Mouse (Mus musculus) thymus, adult 2 months (tissue): ENCODE results near the gene Cradd. TPM values are rescaled to one million over a fixed set of nuclear protein-coding genes. Genes with fewer than 3 reads are reported as not detected.

Experiments
- DNase-seq: peaks from one replicate; pipeline ENCODE4 v3.0.0; 2021
- H3K27ac ChIP-seq: fragments of 200-500 bp; 2 replicates; pipeline ENCODE4 v1.5.1; 2012; ENCODE audit warnings: low read length, control low read depth; ENCODE audit not compliant: control insufficient read depth, insufficient read depth
- H3K27me3 ChIP-seq: fragments of 200-500 bp; 2 replicates; pipeline ENCODE4 v1.6.1; 2012; ENCODE audit warnings: mild to moderate bottlenecking, low read length, moderate library complexity, mixed read lengths; ENCODE audit not compliant: control insufficient read depth, insufficient read depth
- H3K36me3 ChIP-seq: fragments of 200-500 bp; 2 replicates; pipeline ENCODE4 v1.6.1; 2012; ENCODE audit warnings: mild to moderate bottlenecking, low read length, moderate library complexity; ENCODE audit not compliant: control insufficient read depth, insufficient read depth
- H3K4me1 ChIP-seq: fragments of 200-500 bp; replicated peaks from 2 replicates; pipeline ENCODE4 v1.6.1; 2012; ENCODE audit warnings: low read length; ENCODE audit not compliant: control insufficient read depth, insufficient read depth
- H3K4me3 ChIP-seq: fragments of 200-500 bp; 2 replicates; pipeline ENCODE4 v1.5.1; 2012; ENCODE audit warnings: mild to moderate bottlenecking, low read length, control low read depth, moderate library complexity; ENCODE audit not compliant: control insufficient read depth, insufficient read depth
- CTCF ChIP-seq: fragments of 200-500 bp; IDR thresholded peaks from 2 replicates; pipeline ENCODE4 v1.5.1; 2012; ENCODE audit warnings: mild to moderate bottlenecking, control low read depth, low read length, moderate library complexity, borderline replicate concordance; ENCODE audit not compliant: control insufficient read depth, poor library complexity, insufficient read depth; ENCODE audit errors: extremely low read depth
- POLR2A ChIP-seq: fragments of 200-500 bp; IDR thresholded peaks from 2 replicates; pipeline ENCODE4 v1.6.1; 2012; ENCODE audit warnings: mild to moderate bottlenecking, low read length, control low read depth, moderate library complexity; ENCODE audit not compliant: control insufficient read depth, poor library complexity, insufficient read depth; ENCODE audit errors: extremely low read depth
- WGBS: fragments of 180-500 bp; shearing (Covaris S2); methylation state at CpG from one replicate; pipeline ENCODE4 v1.1.7; 2018; 5-methylcytosine and 5-hydroxymethylcytosine counted together
- polyA plus RNA-seq: library from polyadenylated mRNA; depleted of rRNA; stranded (reverse); fragments of >200 nt; gene quantifications from 2 replicates; pipeline ENCODE4 v1.2.3, GENCODE M21; 2012

The Cradd gene
- polyA plus RNA-seq, 1 experiment, result 15.8 TPM

DNA sequence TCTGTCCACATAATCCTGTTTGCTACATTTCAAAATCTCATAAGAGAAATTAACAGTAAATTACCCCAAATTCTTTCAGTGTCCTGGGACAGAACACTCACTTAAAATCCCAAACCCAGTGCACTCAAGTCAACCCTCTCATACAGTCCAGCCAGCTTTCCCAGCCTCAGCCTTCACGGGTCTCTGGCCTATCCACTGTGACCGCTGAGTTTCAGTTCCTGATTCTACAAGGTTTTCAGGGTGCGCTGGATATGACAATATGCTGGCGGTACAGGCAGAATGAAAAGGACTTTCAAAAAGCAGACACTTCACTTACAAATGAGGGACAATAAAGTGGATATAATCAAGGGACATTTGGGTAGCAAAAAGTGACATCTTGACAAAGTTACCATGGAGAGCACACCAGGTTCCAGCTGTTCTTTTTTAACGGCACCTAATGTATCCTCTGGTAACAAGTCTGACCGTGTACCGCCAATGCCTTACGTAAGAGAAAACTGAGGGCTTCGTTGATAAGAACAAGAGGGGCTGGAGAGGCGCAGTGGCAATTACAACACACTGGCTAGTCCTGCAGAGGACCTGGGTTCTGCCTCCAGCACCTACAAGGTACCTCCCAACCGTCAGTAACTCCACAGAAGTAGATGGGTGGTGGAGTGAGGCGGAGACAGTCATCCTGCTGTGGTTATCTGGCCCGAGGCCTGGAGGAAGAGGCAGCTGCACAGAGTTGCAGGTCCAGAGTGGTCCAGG is 32.6 kb downstream of the Cradd start:
- DNase-seq, result no peak
- WGBS, result 59% methylated on average over 13 of the region's 13 CpGs
- Histone ChIP-seq H3K27ac (no peak overlapping the region), H3K36me3 (no peaks in the 10 kb centered on the region), H3K27me3 (no peaks in the 10 kb centered on the region), H3K4me3 (no peak overlapping the region), H3K4me1 (0 out of 2 replicates have a peak, but pooled peaks cover 2% of the 10 kb centered on the region)
- no peak for TF ChIP-seq CTCF
- TF ChIP-seq POLR2A, result no peak

DNA sequence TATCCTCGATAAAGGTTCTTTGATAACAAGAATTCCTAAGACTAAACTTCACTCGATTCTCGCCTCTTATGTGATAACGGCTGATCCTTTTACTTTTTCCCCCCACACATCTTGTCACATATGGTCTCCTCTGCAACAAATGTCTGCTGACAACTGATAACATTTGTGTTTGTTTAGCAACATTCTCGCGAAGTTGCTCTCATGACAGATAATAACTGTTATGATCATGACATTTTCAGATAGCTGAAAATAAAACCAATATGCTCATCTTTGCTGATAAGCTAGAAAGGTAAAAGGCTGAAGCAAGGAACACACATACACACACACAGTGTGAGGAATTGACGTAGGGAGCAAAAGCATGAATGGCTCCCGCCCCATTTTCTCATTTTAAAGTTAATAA is 34.1 kb downstream of the Cradd start:
- 96% methylated on average over 8 of the region's 8 CpGs for WGBS
- H3K27me3 ChIP-seq, result no peaks in the 10 kb centered on the region
- TF ChIP-seq CTCF (no peak), POLR2A (no peak)
- H3K4me3 ChIP-seq, result no peak overlapping the region
- 0 out of 2 replicates have a peak, but pooled peaks cover 2% of the 10 kb centered on the region for H3K4me1 ChIP-seq
- no peak overlapping the region for H3K27ac ChIP-seq
- no peak for DNase-seq
- no peaks in the 10 kb centered on the region for H3K36me3 ChIP-seq

DNA sequence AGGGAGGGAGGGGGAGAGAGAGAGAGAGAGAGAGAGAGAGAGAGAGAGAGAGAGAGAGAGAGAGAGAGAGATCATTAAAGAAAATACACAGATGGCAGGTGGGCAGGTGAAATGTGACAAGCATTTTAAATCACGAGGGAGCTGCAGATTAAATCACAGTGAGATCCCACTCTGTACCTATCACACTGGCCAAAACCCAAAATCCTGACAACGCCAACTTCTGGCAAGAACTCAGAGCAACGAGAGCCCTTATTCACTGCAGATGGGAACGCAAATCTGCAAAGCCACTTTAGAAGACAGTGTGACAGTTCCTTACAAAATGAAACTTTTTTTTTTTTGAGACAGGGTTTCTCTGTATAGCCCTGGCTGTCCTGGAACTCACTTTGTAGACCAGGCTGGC is 35.7 kb downstream of the Cradd start:
- no peak overlapping the region for H3K4me3 ChIP-seq
- 85% methylated on average over 4 of the region's 4 CpGs for WGBS
- no peak for DNase-seq
- H3K27ac ChIP-seq, result no peak overlapping the region
- no peaks in the 10 kb centered on the region for H3K27me3 ChIP-seq
- no peak for TF ChIP-seq POLR2A
- no peak for TF ChIP-seq CTCF
- peaks cover 5% of the 10 kb centered on the region; the same call in 1 of the 2 replicates for H3K4me1 ChIP-seq
- no peaks in the 10 kb centered on the region for H3K36me3 ChIP-seq

DNA sequence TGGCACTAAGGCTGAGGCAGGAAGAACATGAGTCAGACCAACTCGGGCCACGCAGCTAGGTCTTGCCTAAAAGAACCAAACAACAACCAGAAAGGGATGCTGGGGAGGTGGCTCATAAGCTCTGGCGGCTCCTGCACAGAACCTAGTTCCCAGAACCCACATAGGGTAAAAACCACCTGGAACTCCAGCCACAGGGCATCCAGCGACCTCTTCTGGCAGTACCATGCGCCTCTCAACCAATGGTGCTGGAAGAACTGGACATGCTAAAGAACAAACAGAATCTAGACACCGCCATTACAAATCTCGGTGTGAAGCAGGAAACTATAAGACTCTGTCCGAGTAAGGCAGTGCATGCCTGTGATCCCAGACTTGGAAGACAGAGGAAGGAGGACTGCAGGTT is 36.6 kb downstream of the Cradd start:
- 94% methylated on average over 8 of the region's 8 CpGs for WGBS
- no peak overlapping the region for H3K4me3 ChIP-seq

DNA sequence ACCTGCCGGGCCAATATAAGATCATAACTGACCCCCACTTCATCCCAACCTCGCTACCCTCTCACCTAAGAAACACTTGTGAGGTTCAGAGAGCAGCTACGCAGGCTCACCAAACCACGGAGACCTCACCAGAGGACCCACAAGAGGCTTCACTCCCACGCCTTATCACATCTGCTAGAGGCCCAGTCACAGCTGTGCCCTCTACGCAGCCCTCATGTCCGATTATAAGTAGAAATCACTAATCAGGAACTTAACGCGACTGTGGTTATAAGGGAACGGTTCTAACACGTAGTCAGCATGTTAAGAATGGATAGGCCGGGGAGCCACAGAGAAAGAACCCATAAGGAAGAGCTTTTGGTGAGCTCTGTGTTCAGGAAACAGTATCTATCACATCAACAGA is 40.5 kb downstream of the Cradd start:
- Histone ChIP-seq H3K36me3 (no peaks in the 10 kb centered on the region), H3K4me3 (no peak overlapping the region), H3K27ac (no peak overlapping the region), H3K4me1 (peaks cover 2% of the 10 kb centered on the region; the same call in 1 of the 2 replicates), H3K27me3 (no peaks in the 10 kb centered on the region)
- no peak for TF ChIP-seq CTCF
- no peak for TF ChIP-seq POLR2A
- no peak for DNase-seq
- WGBS, result 20% methylated on average over 12 of the region's 12 CpGs

More for the DNA sequence above, 36.6 kb downstream of the Cradd start:
- no peaks in the 10 kb centered on the region for H3K36me3 ChIP-seq
- no peaks in the 10 kb centered on the region for H3K27me3 ChIP-seq
- DNase-seq, result no peak
- peaks cover 3% of the 10 kb centered on the region; the same call in 1 of the 2 replicates for H3K4me1 ChIP-seq
- no peak overlapping the region for H3K27ac ChIP-seq
- TF ChIP-seq CTCF (no peak), POLR2A (no peak)

DNA sequence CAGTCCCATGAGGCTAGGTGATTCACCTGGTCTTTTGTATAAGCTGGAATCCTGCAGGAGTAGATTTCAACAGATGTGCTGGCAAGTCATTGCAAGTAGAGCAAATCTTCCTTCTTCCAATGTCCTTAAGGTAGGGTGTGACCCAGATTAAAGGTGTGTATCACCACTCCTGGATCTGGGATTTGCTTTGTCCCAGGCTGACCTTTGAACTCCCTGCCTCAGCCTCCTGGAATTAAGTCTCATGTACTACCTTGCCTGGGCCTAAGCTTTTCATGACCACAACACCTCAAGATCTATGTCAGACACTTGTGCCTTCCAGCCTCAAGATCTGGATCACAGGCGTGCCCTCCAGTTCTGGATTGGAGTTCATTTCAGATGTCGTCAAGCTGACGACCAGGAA is 41.9 kb downstream of the Cradd start:
- Histone ChIP-seq H3K36me3 (no peaks in the 10 kb centered on the region), H3K4me1 (peaks cover 2% of the 10 kb centered on the region; the same call in 1 of the 2 replicates), H3K4me3 (no peak overlapping the region), H3K27ac (no peak overlapping the region), H3K27me3 (no peaks in the 10 kb centered on the region)
- DNase-seq, result no peak
- 95% methylated on average over 3 of the region's 3 CpGs for WGBS
- no peak for TF ChIP-seq POLR2A
- TF ChIP-seq CTCF, result no peak
